Mouse (Mus musculus) embryo, embryonic 11.5 days (tissue): ENCODE data around the gene B3gat1.

ENCODE experiments used
- DNase-seq: peaks from one replicate; pipeline ENCODE4 v3.0.0-alpha.2; 2012; ENCODE audit warnings: low read depth, low spot score

B3gat1 gene

GRCm38 (mm10) chr9:26776122-26776902, 42.8 kb downstream of the B3gat1 start:
- DNase-seq, result peak; percentile 48

- DNase-seq, result no peak
Measured at GRCm38 (mm10) chr9:26778421-26778820, 44.9 kb downstream of the B3gat1 start.

DNA sequence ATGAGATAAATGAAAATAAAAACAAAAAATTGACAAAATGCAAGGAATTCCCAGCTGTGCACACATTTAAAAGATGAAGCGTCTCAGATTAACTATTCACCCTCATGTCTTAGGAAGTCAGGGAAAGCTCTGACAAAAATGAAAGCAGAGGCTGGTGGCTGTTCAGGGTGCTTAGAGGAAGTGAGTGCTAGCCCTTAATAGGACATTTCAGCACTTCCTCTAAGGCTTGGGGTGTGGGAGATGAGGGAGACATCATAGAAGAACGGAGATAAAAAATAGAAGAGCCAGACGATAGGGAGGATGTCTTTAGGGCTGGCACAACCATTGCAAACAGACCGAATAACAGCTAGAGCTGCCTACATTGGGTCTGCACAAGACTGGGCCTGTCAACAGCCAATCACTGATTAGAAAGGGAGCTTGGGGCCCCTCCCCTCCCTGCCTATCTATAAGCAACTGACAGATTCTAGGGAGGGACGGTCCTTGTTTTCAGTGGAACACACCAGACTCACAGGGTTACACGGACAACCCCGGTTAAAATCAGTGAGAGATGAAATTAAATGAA, 50.0 kb downstream of the B3gat1 start:
- DNase-seq, result no peak

DNA sequence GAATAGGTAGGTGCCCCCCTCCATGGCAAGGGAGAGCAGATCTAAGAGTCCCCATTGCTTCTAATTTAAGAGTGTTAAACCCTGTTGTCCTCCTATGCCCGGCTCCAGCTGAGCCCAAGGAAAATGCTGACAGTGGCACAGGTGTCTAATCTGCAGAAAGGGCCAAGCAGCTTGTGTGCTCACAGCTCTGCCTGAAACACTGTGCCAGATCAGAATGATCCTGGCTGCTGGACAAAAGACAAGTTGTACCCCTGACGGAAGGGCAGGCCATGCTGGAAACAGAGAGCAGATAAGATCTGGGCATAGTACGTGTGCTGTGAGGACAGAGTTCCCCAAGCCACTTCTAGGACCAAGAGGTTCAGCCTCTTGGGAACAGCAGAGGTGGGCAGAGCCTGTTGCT, 59.3 kb downstream of the B3gat1 start:
- no peak for DNase-seq

DNA sequence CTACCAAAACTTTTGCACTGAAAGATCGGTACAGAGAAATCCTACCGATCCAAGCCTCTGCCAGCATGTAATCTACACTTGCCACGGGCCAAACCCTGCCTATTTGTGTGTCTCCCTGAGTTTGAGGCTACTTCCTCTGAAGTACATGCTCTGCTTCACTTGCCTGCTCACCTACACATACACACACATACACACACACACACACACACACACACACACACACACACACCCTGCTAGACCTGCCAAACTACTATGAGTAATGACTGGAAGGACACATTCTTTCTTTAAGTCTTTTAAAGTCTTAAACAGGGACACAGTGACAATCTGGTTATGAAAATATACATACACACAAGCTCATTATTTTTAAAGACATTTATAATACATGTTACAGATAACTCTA, 64.7 kb downstream of the B3gat1 start:
- DNase-seq, result no peak

DNA sequence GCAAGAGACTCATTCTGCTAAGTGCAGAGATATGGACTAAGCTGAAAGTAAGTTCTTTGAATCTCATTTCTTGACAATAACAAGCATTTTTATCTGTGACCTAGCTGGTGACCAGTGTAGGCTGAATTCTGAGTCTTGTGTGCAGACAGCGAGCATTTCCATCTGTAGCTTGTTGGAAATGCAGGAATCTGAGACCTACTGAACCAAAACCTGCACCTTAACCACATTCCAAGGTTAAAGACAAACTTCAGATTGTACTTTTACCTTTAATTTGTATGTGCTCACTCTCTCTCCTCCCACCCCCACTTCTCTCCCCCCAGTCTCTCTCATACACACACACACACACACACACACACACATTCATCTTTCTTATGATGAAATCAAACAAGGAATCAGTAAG, 65.2 kb downstream of the B3gat1 start:
- no peak for DNase-seq

- no peak for DNase-seq
Measured at GRCm38 (mm10) chr9:26800357-26800756, 66.8 kb downstream of the B3gat1 start.

DNA sequence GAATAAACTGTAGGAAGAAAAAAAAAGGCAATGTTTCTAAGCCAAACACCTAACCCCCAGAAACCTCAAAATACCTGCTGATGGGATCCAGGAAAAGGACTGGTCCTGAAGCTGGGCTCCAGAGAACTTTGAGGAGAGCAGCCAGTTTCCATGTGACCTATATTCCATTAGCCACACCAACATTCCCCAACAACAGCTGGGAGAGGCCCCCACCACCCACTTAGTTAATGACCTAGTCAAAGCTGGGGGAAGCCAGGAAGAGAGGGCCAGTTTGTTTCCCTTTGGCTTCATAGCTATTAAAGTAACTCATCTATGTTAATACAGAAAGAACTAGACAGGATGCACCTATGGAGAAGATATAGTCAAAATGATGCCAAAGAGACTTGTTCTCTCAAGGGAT, 70.8 kb downstream of the B3gat1 start:
- DNase-seq, result no peak

GRCm38 (mm10) chr9:26805935-26806666, 72.6 kb downstream of the B3gat1 start, which contains the start of gene Glb1l2:
TSS of gene Glb1l2 (minus strand) at chr9:26806468.
- DNase-seq, result peak; percentile 87

DNA sequence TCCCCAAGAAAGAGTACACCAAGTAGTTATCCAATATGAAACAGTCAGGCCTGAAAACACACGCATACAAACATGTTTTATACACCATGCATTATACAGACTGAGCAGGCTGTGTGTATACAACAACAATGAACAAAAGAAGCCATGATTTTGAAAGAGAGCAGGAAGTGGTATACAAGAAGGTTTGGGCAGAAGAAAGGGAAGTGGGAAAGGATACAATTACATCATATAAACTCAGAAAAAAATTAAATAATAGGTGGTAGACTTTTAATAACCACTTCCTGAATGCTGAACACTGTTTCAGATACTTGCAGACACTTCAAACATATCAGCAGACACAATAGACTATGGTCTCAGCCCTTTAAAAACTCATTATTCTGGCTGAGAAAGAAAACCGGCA, 75.2 kb downstream of the B3gat1 start:
- DNase-seq, result no peak
